In genomic region chr8:46385806-46386205, GRCm38 (mm10) we compare ENCODE assay signal across 22 mouse cellular contexts.
DNase-seq lines count a peak whose midpoint lies in the region; ATAC-seq lines count a peak whose summit lies in the region.
"Had no signal": no experiment of that assay in that cellular context is flagged by ENCODE, and none has a peak within 500 bp of the region (broad histone marks: within the 10 kb centered on the region; RNA-seq: fewer than 3 reads in every experiment).

No protein-coding gene starts in this region.

- no peaks in the 10 kb centered on the region; the same call in none of the 2 replicates for H3K4me1 ChIP-seq in liver, embryonic 16.5 days (ENCODE audit: control insufficient read depth, low read depth, low read length)
- no peaks in the 10 kb centered on the region for H3K4me1 ChIP-seq in hindbrain, embryonic 13.5 days (replicated peaks)
- H3K4me1 ChIP-seq: heart, embryonic 15.5 days; hindbrain, embryonic 15.5 days; limb, embryonic 12.5 days; neural tube, embryonic 12.5 days had no signal

- no peak overlapping the region for H3K9ac ChIP-seq in liver, embryonic 16.5 days (ENCODE audit: low read depth, low read length)
- no peak overlapping the region for H3K9ac ChIP-seq in hindbrain, embryonic 13.5 days
- H3K9ac ChIP-seq: forebrain, postnatal 0 days; heart, embryonic 15.5 days; hindbrain, embryonic 15.5 days; limb, embryonic 12.5 days; neural tube, embryonic 12.5 days had no signal

- no peaks in the 10 kb centered on the region for H3K9me3 ChIP-seq in liver, embryonic 16.5 days (replicated peaks; ENCODE audit: control insufficient read depth, low read length)
- H3K9me3 ChIP-seq in hindbrain, embryonic 13.5 days: no peaks in the 10 kb centered on the region
- H3K9me3 ChIP-seq: embryonic facial prominence, embryonic 10.5 days; heart, embryonic 15.5 days; hindbrain, embryonic 15.5 days; limb, embryonic 12.5 days; neural tube, embryonic 12.5 days had no signal

- H3K4me3 ChIP-seq in liver, embryonic 16.5 days (ENCODE audit: low read depth, low read length): no peak overlapping the region
- H3K4me3 ChIP-seq in hindbrain, embryonic 13.5 days: no peak overlapping the region
- H3K4me3 ChIP-seq: embryonic facial prominence, embryonic 10.5 days; heart, embryonic 15.5 days; hindbrain, embryonic 15.5 days; layer of hippocampus, adult 2 months; limb, embryonic 12.5 days; neural tube, embryonic 12.5 days had no signal

- H3K27me3 ChIP-seq in liver, embryonic 16.5 days (ENCODE audit: control insufficient read depth, insufficient read depth, low read depth, low read length): no peaks in the 10 kb centered on the region
- H3K27me3 ChIP-seq in hindbrain, embryonic 13.5 days: no peaks in the 10 kb centered on the region
- H3K27me3 ChIP-seq: heart, embryonic 15.5 days; hindbrain, embryonic 15.5 days; limb, embryonic 12.5 days; neural tube, embryonic 12.5 days had no signal

- peak overlapping the region; percentile 77 for H3K27ac ChIP-seq in liver, embryonic 16.5 days (ENCODE audit: low read length)
- no peak overlapping the region for H3K27ac ChIP-seq in hindbrain, embryonic 13.5 days
- H3K27ac ChIP-seq: embryonic facial prominence, embryonic 10.5 days; heart, embryonic 15.5 days; hindbrain, embryonic 15.5 days; layer of hippocampus, adult 2 months; limb, embryonic 12.5 days; neural tube, embryonic 12.5 days; stomach, postnatal 0 days had no signal

- ATAC-seq in liver, embryonic 16.5 days (ENCODE audit: low read depth): no peak
- ATAC-seq in erythroid progenitor cell, adult 5-6 weeks (replicated peaks; ENCODE audit: low FRiP score, poor library complexity, severe bottlenecking): no peak
- ATAC-seq in hindbrain, embryonic 13.5 days (ENCODE audit: low FRiP score): no peak
- ATAC-seq: forebrain, postnatal 0 days had no signal

- H3K36me3 ChIP-seq in liver, embryonic 16.5 days (ENCODE audit: control insufficient read depth, insufficient read depth): no peaks in the 10 kb centered on the region
- H3K36me3 ChIP-seq in hindbrain, embryonic 13.5 days: no peaks in the 10 kb centered on the region
- H3K36me3 ChIP-seq: embryonic facial prominence, embryonic 10.5 days; heart, embryonic 15.5 days; hindbrain, embryonic 15.5 days; limb, embryonic 12.5 days; neural tube, embryonic 12.5 days had no signal

- WGBS in liver, embryonic 16.5 days (ENCODE audit: insufficient replicate concordance): 70% methylated on average over 6 of the region's 6 CpGs
- 93% methylated on average over 6 of the region's 6 CpGs for WGBS in hindbrain, embryonic 13.5 days

- DNase-seq in kidney, adult 18-20 months: peak; percentile 14
- no peak for DNase-seq in kidney, adult 9 months
- no peak for DNase-seq in liver
- peak; percentile 85 for DNase-seq in fat pad, adult 2 months (ENCODE audit: extremely low read depth, low read depth, low spot score)
- DNase-seq: cerebellum, adult 11-12 months; forebrain, postnatal 0 days; gastrocnemius, postnatal 14 days; heart, postnatal 36 days; layer of hippocampus, postnatal 36 days; lung, adult 2 months; lung, postnatal 14 days; right cerebral cortex, postnatal 14 days had no signal

- H3K4me2 ChIP-seq in liver, embryonic 16.5 days (ENCODE audit: low read depth, low read length): no peak overlapping the region
- no peak overlapping the region for H3K4me2 ChIP-seq in hindbrain, embryonic 13.5 days
- H3K4me2 ChIP-seq: heart, embryonic 15.5 days; hindbrain, embryonic 15.5 days; limb, embryonic 12.5 days; neural tube, embryonic 12.5 days had no signal

Comparison
In these comparisons a context has a peak if more than half of its experiments do, and no peak if none do; other contexts are left out.
1. DNase-seq: peak in kidney, adult 18-20 months (single experiment) and fat pad, adult 2 months (single experiment); none in kidney, adult 9 months (single experiment) and liver (single experiment).